Mouse (Mus musculus) layer of hippocampus, adult 2 months (tissue): ENCODE data around the gene Guca1b. TPM values are rescaled to one million over a fixed set of nuclear protein-coding genes. Genes with fewer than 3 reads are reported as not detected.

Experiments
- DNase-seq, 2 experiments: peaks; one replicate each; pipeline ENCODE4 v3.0.0; 2022; ENCODE audit warnings: low spot score in 2 of 2
- H3K27ac ChIP-seq: fragments of 200-600 bp; 2 replicates; pipeline ENCODE4 v1.8.1; 2022
- H3K4me3 ChIP-seq: fragments of 200-600 bp; 2 replicates; pipeline ENCODE4 v1.8.1; 2022; ENCODE audit warnings: mild to moderate bottlenecking
- CTCF ChIP-seq: fragments of 200-600 bp; conservative IDR thresholded peaks from 2 replicates; pipeline ENCODE4 v1.8.1; 2022; ENCODE audit warnings: antibody characterized with exemption, mild to moderate bottlenecking, moderate library complexity
- total RNA-seq, 2 experiments: library from RNA; stranded (reverse); gene quantifications; 2 replicates each; pipeline ENCODE4 v1.2.3; 2021

The Guca1b gene
- total RNA-seq, 2 experiments from 2014 or later: 1.7 to 2.2 TPM

DNA sequence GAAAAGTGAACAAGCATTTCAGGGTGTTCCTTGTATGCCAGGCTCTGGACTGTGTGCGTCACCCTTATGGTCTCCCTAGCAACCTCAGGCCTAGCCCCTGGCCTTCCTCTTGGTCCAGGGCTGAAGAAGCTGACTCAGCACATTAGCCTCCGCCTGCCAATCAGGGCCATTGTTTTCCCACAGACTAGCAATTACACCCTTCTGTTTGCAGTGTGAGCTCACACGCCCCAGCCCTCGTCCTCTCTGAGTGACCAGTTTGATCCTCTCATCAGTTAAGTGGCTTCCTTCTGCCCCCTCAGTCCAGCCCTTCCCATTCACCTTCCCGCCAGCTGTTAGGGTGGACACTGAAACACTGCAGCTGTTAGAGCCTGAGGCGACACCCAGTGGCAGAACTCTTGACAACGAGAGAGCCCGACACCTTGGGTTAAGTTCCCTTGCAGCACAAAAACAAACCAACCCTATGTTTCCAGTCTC lies 43.7 kb downstream of the Guca1b start:
- DNase-seq: no peak
- peak; percentile 53 for TF ChIP-seq CTCF
- no peak overlapping the region for H3K27ac ChIP-seq
- no peak overlapping the region for H3K4me3 ChIP-seq

DNA sequence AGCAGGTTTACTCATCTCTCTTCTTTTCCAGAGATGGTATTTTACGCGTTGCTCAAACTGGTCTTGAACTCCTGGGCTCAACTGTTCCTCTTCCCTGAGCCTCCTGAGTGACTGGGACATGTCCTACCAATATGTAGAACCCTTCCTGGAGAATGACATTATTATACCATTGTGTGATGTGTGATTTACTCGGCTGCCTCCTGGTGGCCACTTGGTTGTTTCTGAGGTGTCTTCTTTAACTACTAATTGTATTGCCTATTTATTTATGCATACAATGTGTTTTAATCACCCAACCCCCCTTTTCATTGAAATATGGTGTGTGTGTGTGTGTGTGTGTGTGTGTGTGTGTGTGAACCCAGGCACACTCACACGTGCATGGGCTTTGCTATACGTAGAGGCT lies 45.6 kb downstream of the Guca1b start:
- Histone ChIP-seq H3K4me3 (no peak overlapping the region), H3K27ac (no peak overlapping the region)
- DNase-seq: no peak
- peak; percentile 59 for TF ChIP-seq CTCF

DNA sequence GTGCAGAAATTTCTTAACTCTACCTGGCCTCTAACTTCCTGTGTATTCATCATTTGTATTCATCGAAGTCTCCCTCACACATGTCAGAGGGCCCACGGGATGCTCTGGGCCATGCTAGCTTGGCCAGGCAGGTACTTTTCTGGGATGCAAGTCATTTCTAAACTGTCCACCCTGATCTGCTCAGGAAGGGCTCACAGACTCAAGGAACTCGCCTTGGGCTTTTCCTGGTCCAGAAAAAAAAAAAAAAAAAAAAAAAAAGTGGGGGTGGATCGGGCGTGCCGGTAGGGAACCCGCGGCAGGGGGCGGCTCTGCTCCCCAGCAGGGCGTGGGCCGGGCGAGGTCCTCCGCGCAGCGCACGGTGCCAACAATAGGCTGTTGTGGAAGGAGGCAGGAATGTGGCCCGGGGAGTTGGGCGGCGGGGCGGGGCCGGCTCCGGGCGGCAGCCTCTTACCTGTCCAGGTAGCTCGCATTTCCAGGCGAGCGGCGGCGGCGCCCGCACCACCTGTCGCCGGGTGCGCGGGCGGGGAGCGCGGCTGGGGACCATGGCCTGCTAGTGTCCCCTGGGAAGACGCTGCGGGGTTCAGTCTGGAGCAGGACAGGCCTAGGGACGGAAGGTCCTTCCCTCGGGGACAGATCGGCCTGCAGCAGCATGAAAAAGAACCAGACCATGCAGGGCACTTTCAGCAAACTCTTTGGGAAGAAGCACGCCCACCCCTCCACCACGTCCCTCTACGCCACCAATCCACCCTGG lies 51.1 kb downstream of the Guca1b start, which contains the start of gene AI661453:
Gene AI661453 (plus strand): TSS at position 460 of the 751 bp plus-strand sequence.
- peak within 1 kb of the TSS; percentile 43 for H3K4me3 ChIP-seq
- H3K27ac ChIP-seq: no peak within 1 kb of the TSS
- no peak for DNase-seq
- TF ChIP-seq CTCF: no peak

DNA sequence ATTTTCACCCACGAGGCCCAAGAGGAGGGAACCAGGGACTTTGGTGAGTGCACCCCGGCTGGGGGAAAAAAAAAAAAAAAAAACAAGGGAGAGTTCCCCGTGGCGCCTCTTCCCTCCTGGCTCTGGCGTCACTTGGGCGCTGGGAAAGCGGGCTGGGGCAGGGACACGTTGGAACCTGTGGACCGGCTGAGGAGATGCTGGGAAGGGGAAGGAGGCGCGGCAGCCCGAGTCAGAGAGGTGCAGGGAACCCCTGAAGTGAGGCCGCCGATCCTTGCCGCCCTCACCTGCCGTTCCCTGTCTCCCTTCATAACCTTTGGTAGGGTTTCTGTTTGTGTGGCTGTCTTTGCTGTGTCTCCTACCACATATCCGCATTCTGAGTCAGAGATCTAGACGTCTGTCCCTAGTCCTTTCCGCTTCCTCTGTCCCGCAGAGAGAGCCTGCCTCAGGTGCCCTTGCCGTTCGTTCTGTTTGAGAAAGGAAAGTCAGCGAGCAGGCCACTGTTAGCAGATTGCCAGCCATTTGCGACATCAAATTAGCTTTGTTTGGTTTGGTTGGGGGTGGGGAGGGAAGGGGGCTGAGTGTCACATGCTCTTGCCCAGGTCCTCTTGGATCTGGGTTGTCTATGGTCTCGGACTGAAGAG lies 51.8 kb downstream of the Guca1b start, which contains the start of gene 1700001C19Rik:
Gene 1700001C19Rik (minus strand): TSS at position 470 of the 641 bp plus-strand sequence.
- no peak for TF ChIP-seq CTCF
- peak within 1 kb of the TSS; percentile 43 for H3K4me3 ChIP-seq
- no peak for DNase-seq
- H3K27ac ChIP-seq: no peak within 1 kb of the TSS

DNA sequence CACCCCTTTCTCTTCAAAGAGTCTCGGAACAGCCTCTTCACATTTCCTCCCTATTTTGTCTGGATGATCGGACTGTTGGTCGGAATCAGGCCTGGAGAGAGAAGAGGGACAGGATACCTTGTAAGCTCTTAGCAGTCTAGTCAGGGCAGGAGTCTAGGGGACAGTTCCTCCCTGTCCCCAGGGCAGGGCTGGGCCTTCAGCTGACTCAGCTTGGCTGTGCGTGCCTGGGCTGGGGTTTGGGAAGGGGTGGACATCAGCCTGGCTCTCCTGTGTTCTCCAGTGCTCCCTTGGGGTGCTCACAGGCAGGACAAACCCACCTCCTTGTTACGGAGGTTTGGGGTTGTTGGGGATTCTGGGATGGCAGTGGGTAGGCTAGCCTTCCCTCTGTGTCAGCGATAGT lies 53.4 kb downstream of the Guca1b start:
- no peak for TF ChIP-seq CTCF
- DNase-seq: no peak
- Histone ChIP-seq H3K27ac (no peak overlapping the region), H3K4me3 (no peak overlapping the region)

DNA sequence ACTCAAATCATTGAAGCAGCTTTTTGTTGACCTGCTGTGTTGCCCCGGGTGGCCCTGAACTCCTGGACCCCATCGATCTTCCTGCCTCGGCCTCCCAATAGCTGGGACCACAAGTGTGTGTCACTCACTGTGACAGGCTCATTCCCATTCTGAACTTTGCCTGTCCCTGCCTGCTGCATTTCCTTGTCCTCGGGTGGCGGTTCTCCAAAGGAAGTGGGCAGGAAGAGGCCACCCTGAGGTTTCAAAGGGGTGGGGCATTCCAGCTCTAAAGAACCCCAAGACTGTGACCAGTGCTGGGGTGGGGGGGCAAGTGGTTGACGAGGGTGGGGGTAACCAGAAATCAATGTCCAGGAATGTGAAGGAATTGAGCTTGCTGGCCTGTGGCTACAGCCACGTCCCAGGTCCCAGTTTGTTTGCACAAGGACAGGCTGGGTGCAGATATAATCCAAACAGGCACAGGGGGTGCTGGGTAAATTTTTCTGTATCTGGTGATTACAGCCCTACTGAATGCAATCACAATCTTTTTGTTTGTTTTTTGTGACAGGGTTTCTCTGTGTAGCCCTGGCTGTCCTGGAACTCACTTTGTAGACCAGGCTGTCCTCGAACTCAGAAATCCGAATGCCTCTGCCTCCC lies 54.3 kb downstream of the Guca1b start:
- DNase-seq: no peak
- no peak overlapping the region for H3K27ac ChIP-seq
- no peak for TF ChIP-seq CTCF
- H3K4me3 ChIP-seq: no peak overlapping the region

DNA sequence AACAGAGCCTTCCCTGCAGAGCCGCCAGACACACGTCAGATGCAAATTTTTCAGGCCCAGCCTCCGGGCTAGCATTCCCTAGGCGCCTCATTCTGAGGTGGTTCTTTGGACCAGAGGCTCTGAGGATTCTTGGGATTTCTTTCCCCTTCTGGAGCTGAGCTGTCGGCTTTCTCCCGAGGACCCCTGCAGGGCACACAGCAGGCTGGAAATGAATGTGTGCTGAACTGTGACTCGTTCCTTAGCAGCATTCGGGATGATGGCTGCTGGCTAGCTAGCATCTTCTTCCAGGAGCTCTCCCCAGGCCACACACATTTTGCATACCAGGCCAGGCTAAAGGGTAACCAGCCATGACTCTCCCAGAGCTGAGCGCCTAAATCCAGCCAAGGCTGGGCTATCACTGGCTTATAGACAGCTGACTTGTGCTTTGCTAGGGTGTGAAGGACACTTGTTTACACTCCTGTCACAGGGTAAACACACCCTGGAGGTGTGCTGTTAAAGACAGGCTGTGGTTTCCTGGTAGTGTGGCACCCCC lies 55.2 kb downstream of the Guca1b start:
- Histone ChIP-seq H3K27ac (no peak overlapping the region), H3K4me3 (no peak overlapping the region)
- TF ChIP-seq CTCF: no peak
- no peak for DNase-seq

DNA sequence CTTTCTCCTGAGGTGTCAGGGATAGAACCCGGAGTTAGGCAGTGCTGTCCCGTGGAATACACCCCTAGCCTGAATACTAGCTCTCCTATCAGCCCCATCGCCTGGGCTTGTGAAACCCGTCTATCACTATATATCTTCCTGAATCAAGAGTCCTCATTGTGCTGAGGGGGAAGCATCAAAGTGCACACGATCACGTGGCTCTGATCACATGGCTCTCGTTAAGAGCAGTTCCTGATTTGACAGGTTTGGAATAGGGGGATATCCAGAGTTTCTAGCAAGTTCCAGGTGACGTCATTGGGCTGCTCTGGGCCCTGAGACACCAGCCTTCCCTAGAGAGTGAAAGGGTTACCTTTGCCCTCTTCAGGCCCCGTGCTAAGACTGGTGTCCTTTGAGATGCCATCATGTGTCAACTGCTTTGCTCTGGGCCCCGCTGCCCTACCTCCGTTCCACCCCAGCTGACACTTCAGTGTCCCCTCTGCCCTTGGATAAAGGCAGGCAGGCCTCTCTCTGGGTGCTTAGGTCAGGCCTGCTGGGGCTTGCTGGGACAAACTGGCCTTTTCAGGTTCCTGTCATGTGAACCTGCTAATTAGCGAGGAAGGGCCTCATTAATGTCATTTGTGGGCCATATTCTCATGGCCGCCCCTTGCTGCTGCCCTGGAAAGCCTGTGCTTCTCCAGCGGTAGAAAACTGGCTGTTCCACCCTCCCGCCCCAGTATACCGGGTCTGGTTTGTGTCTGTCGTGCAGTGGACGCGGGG lies 56.3 kb downstream of the Guca1b start:
- no peak overlapping the region for H3K4me3 ChIP-seq
- DNase-seq: no peak
- no peak for TF ChIP-seq CTCF
- no peak overlapping the region for H3K27ac ChIP-seq

DNA sequence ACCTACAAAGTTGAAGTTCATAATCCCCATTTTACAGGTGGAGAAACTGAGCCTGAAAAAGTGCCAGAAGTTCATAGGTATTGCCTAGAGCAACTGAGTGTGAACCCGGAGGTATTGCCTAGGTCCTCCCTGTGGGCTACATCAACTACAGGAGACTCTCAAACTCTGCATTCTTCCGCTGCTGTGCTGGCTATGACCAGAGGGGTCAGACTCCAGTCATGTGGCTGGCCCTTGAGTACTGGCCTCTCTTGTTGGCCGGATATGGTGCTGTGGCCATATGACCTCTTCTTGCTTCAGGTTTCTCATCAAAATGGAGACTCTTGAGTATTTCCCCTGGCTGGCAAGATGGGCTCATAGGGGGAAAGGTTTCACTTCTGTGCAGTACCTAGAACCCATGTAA lies 57.1 kb downstream of the Guca1b start:
- H3K27ac ChIP-seq: no peak overlapping the region
- TF ChIP-seq CTCF: no peak
- DNase-seq: no peak
- no peak overlapping the region for H3K4me3 ChIP-seq

Other genes with a start within 250 kb of the Guca1b start
- 10 to 100 TPM; 28.3 to 30.1 TPM for gene Mrps10, start 16.5 kb upstream of the Guca1b start, total RNA-seq
- under 1 TPM; 0.44 to 0.71 TPM for gene Guca1a, start 15.2 kb downstream of the Guca1b start, total RNA-seq
- gene AI661453, start 51.2 kb downstream of the Guca1b start, total RNA-seq: under 1 TPM; 0.44 to 0.74 TPM
- not detected for gene 1700001C19Rik, start 52.0 kb downstream of the Guca1b start, total RNA-seq
- gene Taf8, start 116.9 kb downstream of the Guca1b start, total RNA-seq: 10 to 100 TPM; 20.5 to 26.2 TPM
- 10 to 100 TPM; 33.9 to 41.8 TPM for gene Ccnd3, start 119.7 kb downstream of the Guca1b start, total RNA-seq
- 10 to 100 TPM; 18.1 to 18.2 TPM for gene Bysl, start 226.1 kb downstream of the Guca1b start, total RNA-seq
- 10 to 100 TPM; 31.6 to 36.0 TPM for gene Med20, start 226.2 kb downstream of the Guca1b start, total RNA-seq
- 1 to 10 TPM; 4.4 to 5.5 TPM for gene Gm20517, start 226.2 kb downstream of the Guca1b start, total RNA-seq
- gene Usp49, start 245.3 kb downstream of the Guca1b start, total RNA-seq: 10 to 100 TPM; 11.5 to 12.3 TPM